Mouse (Mus musculus): ENCODE measurements around the gene Mypop.

The Mypop gene

GRCm38 (mm10) chr7:19021048-19021447 lies 30.0 kb downstream of the Mypop start:
- DNase-seq (ENCODE audit: low spot score): no peak

GRCm38 (mm10) chr7:19022189-19022958 lies 31.3 kb downstream of the Mypop start:
- no peak for DNase-seq (ENCODE audit: low spot score)

DNA sequence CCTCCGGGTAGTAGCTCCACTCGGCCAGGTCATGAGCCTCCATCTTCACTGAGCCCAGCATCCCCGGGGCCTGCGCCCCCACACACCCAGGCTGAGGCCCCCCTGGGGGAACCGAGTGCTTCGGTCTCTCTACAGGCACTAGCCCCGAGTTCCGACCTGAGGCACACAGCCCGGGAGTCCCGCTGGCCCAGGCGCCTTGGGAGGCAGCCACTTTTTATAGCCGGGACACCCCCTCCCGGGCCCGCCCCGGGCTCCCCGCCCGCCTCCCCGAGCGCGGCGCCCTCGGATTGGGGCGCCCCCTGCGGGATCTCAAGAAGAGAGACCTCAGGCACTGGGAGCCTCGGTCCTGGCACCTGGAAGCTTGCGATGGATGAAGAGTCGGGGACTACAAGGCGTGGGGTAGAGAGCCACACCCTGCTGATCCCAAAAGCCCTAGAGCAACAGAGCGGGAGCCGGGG lies 32.3 kb downstream of the Mypop start, which contains the start of gene Foxa3:
TSS of gene Foxa3 (minus strand) at position 182 of the 458 bp plus-strand sequence.
- peak; percentile 33 for DNase-seq (ENCODE audit: low spot score)

- peak; percentile 86 for DNase-seq (ENCODE audit: low spot score)
Measured at GRCm38 (mm10) chr7:19024096-19024506, 33.1 kb downstream of the Mypop start, which contains the start of gene Sympk. Gene Sympk, plus strand, starts transcription at chr7:19024377.

DNA sequence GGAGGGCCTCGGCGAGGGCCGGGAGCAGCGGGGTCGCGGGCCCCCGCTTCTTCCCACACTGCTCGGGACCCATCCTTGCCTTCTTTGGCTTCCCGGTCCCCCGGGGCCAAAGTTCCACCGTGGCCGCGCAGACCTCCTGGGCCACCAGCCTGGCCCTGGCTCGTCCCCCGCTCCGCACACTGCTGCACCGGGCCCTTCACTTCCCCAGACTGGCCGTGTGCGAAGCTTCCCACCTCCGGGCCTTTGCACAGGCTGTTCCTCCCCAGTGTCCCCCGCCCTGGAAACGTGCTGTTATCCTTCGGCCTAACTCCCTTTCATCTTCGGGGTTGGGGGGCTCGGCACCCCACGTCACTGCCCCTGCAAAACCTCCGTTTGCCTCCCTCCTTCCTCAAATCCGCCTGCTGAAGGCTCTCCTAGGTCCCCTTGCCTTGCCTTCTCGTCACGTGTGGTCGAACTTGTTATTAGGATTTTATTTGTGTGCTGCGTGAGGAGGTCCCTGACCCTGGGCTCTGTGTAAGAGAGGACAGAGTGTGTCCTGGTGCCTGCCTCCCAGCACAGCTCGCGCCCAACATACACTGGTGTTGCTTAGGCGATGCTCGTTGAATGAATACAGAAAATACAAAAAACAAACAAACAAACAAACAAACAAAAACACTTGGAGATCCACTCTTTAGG lies 33.7 kb downstream of the Mypop start:
- DNase-seq (ENCODE audit: low spot score): no peak

DNA sequence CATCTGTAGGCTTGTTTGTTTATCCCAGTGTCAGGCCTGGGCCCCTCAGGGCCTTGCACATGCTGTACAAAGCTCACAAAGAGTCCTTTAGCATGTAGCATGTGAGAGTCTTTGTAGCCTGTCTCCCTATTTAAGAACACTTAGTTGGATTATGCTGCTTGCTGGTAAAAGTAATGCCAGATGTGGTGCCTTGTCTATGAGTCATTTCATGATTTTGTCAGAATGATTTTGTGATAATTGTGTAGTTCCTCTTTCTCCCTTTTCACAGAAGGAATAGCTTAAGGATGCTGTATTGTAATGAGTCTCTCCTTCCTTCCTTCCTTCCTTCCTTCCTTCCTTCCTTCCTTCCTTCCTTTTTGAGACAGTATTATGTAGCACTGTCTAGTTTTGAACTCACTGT lies 37.0 kb downstream of the Mypop start:
- no peak for DNase-seq (ENCODE audit: low spot score)

DNA sequence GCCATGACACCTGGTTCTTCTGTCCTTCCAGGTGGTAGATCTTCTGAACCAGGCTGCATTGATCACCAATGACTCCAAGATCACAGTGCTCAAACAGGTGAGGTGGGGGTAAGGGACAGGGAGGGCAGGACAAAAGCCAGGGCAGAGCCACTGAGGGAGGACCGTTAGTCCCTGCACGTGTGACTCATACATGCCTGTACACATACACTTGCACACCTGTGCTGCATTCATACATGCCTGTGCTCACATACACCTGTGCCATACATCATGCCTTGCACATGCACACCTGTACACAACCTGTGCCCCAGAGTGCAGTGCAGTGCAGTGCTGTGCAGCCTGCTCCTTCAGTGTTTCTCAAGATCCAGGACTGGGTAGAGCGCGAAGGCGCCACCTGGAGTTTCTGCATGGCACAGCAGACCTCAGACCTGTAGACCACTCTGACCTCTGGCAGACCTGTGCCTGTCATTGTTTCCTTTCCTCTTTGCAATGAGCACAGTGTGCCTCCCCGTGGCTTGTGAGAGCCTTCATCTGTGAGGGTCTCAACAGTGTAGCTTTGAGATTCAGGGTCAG lies 38.1 kb downstream of the Mypop start:
- DNase-seq (ENCODE audit: low spot score): peak; percentile 36

DNA sequence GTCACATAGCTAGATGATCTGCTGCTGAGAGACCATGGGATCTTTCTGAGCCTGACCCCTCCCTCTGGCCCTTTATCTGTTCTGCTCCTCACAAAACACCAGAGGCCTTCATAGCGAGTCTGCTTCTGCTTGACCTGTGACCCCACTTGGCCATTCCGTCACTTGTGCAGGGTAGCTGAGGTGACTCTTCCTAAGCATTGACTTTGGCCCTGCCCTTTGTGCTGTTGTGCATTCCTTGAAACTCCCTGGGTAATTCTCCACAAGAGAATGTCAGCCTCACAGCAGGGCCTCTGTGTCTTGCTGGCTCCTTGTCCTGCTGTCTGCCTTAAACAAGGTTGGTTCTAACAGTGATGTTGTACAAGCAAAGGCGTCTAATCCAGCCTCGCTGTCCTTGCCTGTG lies 40.6 kb downstream of the Mypop start:
- no peak for DNase-seq (ENCODE audit: low spot score)

- no peak for DNase-seq (ENCODE audit: low spot score)
Measured at GRCm38 (mm10) chr7:19044616-19045015, 53.6 kb downstream of the Mypop start.

DNA sequence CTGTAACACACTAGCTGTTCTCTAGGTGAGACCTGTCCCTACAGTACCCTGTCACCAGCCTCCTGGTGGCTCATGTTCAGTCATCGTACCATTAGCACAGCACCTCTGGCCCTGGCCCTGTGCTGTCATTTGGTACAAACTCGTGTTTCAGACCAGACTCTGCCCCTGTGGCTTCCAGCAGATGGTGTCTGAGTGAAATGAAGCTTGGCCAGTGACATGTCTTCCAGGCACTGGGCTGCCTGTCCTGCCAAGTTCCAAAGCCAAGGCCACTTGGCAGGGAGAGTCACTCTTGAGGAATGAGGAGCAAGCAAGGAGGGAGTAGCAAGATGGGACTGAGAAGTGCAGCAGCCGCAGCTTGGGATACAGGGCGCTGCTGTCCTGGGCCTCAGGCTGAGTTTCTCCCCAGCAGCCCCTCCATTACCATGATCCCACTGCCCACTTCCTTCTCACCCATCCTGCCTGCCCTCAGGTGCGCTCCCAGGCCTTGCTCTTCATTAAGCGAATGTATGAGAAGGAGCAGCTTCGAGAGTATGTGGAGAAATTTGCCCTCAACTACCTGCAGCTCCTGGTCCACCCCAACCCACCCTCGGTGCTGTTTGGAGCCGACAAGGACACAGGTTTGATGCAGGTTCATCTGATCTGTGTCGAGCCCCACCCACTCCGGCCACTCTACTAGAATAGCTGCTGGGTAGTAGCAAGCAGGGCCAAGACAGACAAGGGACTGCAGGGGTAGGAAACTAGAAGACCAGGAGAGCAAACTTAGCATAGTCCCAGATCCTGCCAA lies 55.4 kb downstream of the Mypop start:
- no peak for DNase-seq (ENCODE audit: low spot score)

DNA sequence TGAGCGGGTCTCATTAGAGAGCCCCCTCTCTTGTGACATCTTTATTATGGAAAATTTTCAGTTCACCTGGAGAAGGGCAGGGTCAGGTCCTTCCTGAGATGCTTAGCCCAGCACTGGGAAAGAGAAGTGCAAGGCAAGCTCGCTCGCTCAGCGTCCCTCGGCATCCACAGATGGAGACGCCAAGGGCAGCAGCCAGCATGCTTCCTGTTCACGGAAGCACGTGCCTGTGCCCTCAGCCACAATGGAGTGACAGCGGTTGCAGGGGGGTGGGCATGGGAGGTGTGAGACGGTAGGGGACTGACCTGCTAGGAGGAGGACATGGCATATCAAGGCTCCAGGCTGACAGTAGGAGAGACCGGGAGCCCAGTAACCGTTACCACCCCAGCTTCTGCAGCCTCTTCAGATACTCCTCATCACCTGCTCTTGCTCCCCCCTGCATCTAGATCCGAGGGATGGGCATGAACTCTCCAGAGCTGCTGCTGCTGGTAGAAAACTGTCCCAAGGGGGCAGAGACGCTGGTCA lies 57.0 kb downstream of the Mypop start:
- DNase-seq (ENCODE audit: low spot score): no peak

- no peak for DNase-seq (ENCODE audit: low spot score)
Measured at GRCm38 (mm10) chr7:19049252-19049651, 58.2 kb downstream of the Mypop start.

DNA sequence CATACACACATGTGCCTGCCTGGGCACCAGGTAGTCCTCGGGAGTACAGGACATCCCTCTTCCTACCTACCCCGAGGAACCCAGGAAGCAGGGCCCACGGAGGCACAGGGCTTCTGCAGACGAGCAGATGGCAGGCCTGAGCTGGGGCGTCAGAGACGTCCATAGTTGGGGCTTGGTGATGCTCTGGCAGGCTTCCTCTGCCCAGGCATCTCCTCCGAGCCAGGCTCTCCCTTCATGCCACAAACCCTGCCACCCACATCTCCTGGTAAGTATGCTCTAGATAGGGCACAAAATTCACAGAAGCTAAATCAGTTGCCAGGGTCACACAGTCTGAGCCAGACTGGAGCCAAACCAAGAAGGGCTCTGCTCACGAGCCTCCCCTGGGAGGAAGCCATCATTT lies 59.1 kb downstream of the Mypop start:
- DNase-seq (ENCODE audit: low spot score): no peak

DNA sequence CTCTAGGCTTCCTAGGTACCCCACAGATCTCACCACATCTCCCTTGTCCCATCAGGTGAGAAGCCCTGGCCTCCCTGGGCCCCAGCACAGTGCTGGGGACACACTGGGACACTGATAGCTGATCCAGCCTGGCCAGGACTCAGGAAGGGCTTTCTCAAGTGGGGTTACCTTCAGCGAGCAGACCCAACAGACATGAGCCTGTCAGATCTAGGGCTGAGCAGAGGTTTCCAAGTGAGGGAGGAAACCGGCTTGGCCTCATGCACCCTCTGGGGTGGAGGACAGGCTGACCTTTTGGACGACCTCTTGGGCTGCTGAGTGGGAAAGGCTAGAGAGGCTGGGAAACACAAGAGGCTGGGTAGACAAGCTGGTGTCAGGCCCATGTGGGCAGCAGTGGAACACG lies 60.1 kb downstream of the Mypop start:
- no peak for DNase-seq (ENCODE audit: low spot score)

Measured in urinary bladder, postnatal 25 days (tissue).